Mouse (Mus musculus) large intestine, adult 2 months (tissue): ENCODE results near the gene Rps13. TPM values are rescaled to one million over a fixed set of nuclear protein-coding genes. Genes with fewer than 3 reads are reported as not detected.
"Not testable (repeated sequence)": the region's sequence is repeated elsewhere in the genome, so short reads cannot be mapped to it uniquely, and the experiment has no call there.

Source experiments
- DNase-seq: peaks from one replicate; pipeline ENCODE4 v3.0.0-alpha.2; 2012; ENCODE audit warnings: low read depth, low spot score
- WGBS: fragments of 180-500 bp; shearing (Covaris S2); methylation state at CpG from one replicate; pipeline ENCODE4 v1.1.7; 2018; 5-methylcytosine and 5-hydroxymethylcytosine counted together
- polyA plus RNA-seq: library from polyadenylated mRNA; depleted of rRNA; stranded (reverse); fragments of >200 nt; gene quantifications from 2 replicates; pipeline ENCODE4 v1.2.3, GENCODE M21; 2012; rRNA removed

Gene Rps13
- 126 and 130 TPM in 2 replicates for polyA plus RNA-seq

DNA sequence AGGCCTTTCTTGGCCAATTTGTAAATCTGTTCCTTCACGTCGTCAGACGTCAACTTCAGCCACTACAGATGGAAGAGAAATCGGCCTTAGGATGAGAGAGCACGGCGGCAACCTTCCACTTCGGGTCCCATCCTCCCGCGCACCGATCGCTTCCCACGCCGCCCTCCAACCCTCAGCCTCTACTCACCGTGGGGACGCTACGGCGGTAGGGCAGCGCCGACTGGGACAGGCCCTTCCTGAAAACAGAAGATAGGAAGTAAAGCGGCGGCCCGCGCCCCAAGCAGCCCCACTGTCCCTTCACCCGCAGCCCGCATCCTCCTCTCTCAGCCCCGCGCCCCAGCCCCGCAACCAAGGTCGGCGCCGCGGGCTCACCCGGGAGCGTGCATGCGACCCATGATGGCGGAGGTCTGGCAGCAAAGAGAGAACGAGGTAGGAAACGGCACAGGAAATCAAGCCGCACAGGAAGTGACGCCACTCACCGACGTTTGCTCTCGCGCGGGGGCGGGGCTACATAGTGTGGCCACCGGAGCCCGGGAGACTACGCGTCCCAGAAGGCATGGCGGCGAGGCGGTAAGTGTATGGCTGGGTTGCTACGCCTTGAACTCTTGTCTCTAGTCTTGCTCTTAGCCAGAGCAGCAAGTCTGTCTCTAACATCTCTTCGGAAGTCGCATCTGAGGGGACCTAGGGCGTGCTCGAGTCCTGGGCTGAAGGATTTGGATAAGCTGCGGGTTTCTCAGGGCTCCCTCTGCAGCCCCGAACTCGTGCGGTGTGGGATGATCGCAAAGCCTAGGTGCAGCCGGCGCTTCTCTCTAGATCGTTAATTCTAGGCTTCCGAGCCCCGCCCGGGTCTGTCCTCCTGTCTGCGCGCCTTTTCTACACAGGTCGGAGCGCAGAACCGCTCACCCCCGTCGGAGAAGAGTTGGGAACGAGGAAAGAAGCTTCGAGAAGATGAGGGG lies at the start of gene Rps13:
Gene Rps13 (minus strand): TSS at position 483 of the 956 bp plus-strand sequence.
- WGBS = under 1% methylated on average over 78 of the region's 78 CpGs
- DNase-seq = peak; percentile 85

GRCm38 (mm10) chr7:116379181-116379580 lies 45.2 kb upstream of the Rps13 start:
- WGBS = 92% methylated on average over 6 of the region's 6 CpGs
- not testable (repeated sequence) for DNase-seq

GRCm38 (mm10) chr7:116374284-116374683 lies 40.3 kb upstream of the Rps13 start:
- 42% methylated on average over 1 of the region's 1 CpGs for WGBS
- DNase-seq = peak; percentile 53

DNA sequence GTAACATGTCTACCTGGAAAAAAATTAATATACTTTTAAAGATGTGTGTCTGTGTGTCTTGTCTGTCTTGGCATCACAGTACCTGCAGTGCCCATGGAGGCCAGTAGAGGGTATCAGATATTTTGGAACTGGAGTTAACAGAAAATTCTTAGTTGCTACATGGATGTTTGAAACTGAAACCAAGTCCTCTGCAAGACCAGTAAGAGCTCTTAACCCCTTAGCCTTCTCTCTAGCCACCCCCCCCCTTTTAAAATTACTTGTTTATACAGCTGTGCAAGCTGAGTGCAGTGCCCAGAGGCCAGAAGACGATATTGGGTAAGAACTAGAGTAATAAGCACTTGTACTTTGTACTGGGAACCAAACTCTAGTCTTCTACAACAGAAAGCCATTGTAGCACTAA lies 2.2 kb upstream of the Rps13 start:
- 5% methylated on average over 1 of the region's 1 CpGs for WGBS

GRCm38 (mm10) chr7:116335133-116335532 lies 1.1 kb upstream of the Rps13 start:
- no peak for DNase-seq
- WGBS = 78% methylated on average over 6 of the region's 6 CpGs

More for the DNA sequence above, 2.2 kb upstream of the Rps13 start:
- peak; percentile 39 for DNase-seq

DNA sequence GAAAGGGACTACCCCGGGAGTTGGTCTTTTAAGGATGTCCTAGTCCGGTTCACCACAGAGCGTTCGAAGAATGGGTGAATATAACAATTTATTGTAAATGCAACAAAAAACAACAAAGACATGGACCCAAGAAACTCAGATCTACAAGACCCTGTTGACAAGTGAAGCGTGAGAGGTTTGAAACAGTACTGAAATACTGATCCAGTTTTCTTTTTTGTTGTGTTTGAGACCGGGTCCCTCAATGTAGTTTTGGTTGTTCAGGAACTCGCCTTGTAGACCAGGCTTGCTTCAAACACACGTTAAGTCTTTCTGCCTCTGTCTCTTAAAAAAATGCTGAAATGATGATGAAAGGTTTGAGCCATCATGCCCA lies 659 bp upstream of the Rps13 start:
- DNase-seq = no peak
- 11% methylated on average over 8 of the region's 8 CpGs for WGBS

GRCm38 (mm10) chr7:116331246-116331645 lies 2.7 kb downstream of the Rps13 start:
- 41% methylated on average over 2 of the region's 2 CpGs for WGBS
- DNase-seq = no peak

DNA sequence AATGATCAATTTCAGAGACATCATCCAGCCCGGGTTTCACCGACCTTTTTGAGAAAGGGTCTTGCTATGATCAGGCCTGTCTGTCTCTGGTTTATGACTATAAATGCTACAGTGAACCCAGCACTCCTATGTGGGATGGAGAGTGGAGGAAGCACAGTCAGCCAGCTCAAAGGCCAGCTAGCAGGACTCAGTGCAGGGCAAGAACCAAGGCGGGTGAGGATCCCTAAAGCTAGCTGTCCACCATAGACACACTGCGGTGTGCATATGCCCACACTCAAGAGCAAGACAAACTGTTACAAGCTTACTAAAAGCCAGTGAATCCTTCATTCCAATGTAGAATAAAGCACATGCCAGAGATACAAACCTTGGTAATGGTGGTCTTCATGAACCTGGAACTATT lies 4.1 kb downstream of the Rps13 start:
- 82% methylated on average over 4 of the region's 4 CpGs for WGBS
- no peak for DNase-seq

- no peak for DNase-seq
- 58% methylated on average over 7 of the region's 7 CpGs for WGBS
Observed at GRCm38 (mm10) chr7:116328777-116329176, 5.2 kb downstream of the Rps13 start.

DNA sequence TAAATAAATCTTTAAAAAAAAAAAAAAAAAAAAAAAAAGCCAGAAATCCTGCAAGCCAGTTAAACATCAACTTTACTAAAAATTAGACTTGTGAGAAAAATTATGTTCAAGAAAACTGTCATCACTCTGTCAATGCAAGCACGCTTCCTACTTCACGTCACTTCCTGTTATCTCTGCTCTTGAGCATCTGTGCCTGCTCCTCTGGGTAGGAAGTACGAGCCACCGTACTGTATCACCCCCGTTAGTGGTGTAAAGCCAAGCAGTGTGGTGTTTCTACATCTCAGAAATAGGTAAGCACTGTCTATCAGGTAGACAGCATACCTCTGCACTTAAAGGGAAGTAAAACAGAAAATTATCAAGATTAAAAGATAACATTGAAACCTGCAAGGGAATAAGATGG lies 6.1 kb downstream of the Rps13 start:
- DNase-seq = no peak
- 81% methylated on average over 5 of the region's 5 CpGs for WGBS

DNA sequence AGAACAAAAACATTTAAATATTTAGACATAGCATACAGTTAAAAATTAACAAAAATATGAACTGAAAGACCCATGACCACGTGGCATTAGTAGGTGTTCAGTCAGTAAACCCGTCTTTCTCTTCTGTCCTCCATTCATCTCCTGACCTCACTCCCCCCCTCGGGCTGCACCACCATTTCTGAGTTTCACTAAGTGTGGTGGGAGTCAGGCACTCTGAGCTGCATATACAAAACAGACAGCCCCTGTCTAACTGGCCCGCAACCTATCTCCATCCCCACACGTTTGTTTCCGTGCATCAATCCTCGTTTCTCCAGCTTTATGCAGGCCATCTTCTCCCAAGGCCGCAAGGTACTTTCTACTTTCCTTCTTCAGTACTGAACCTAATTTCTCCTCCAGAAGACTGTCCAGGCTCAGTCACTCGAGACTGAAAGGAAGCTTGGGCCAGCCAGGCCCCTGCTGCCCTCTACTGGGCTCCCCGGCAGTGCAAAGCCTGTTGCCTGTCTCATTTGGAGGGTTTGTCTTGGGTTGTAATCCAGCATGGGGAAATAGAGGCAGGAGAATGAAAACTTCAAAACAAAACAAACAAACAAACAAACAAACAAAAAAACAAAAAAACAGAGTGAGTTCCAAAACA lies 10.5 kb downstream of the Rps13 start:
- no peak for DNase-seq
- 23% methylated on average over 10 of the region's 10 CpGs for WGBS

DNA sequence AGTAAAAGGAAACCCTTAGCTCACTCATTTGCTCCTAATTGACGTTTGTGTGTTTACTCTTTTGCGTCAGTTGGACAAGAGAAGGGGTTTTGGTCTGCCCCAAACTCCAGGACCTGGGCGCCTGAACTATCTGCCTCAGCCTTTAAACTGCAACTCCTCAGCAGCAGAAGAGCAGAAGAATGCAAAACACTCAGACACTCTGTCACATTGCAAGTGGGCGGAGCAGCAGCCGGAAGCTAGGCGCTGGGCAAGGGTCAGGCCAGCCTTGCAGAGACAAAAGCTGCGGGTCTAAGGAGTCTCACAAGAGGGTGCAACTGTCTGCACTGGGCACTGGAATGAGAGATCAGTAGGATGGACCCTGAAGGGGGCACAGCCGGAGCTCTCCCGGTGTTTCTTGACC lies 24.5 kb downstream of the Rps13 start:
- peak; percentile 63 for DNase-seq

DNA sequence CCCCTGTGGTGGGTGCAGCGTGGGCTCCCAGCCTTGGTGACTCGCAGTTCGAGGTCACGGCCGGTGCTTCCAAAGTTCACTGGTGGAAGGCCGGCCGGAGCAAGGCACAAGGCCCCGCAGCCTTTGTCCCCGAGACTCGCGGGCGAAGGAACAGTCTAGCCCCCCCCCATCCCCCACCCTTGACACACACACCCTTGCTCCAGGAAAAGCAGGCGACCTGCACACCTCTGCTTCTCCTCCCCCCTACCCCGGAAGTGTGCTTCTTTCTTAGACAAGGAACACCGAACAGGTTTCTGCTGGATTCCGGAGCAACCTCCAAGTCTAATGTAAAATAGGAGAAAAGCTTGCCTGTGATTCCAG lies 25.4 kb downstream of the Rps13 start:
- WGBS = 3% methylated on average over 16 of the region's 16 CpGs
- peak; percentile 45 for DNase-seq

More for the DNA sequence above, 24.5 kb downstream of the Rps13 start:
- WGBS = 15% methylated on average over 9 of the region's 9 CpGs

GRCm38 (mm10) chr7:116307871-116308631 lies 25.9 kb downstream of the Rps13 start, which contains the start of gene Plekha7:
TSS of gene Plekha7 (minus strand) at chr7:116308376.
- DNase-seq = peak; percentile 60

DNA sequence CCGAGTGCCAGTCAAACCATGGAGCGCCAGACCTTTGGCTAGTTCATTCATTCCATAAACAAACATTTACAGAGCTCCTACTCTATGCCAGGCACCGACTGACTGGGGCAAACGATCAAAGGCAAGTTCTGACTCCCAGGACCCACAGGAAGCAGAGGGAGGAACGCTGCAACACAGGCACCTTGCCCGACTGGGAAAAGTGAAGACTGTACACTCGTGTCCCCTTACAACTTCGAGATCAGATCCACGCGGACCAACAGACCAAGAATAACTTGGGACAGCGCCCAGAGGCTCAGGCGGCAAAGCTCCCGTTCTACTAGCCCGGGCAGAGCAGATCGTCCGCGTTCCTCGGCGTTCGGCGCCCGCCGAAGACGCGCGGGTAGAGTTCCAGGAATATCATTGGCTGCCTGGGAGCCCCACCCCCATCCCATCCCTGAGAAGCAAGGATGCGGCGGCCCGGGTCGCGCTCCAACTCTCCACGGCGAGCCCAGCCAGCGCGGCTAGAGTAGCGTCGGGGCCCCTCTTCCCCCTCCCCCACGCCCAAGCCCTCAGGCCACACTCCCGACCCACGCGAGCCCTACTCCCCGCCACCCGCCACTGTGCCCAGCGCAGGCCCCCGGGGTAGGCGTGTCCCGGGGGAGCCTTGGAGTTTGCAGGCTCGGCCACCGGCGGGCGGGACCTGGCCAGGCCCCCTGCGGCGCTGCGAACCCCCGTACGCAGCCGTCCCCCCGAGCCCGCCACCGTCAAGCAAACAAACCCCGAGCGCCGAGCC lies 26.7 kb downstream of the Rps13 start:
- under 1% methylated on average over 63 of the region's 63 CpGs for WGBS
- no peak for DNase-seq

More at GRCm38 (mm10) chr7:116307871-116308631, 25.9 kb downstream of the Rps13 start, which contains the start of gene Plekha7:
- under 1% methylated on average over 63 of the region's 65 CpGs for WGBS

- DNase-seq = no peak
- WGBS = 24% methylated on average over 5 of the region's 5 CpGs
Observed at GRCm38 (mm10) chr7:116306601-116307000, 27.4 kb downstream of the Rps13 start.

- peak; percentile 62 for DNase-seq
- 31% methylated on average over 5 of the region's 5 CpGs for WGBS
Observed at GRCm38 (mm10) chr7:116301661-116302311, 32.2 kb downstream of the Rps13 start.

GRCm38 (mm10) chr7:116301144-116301543 lies 32.9 kb downstream of the Rps13 start:
- WGBS = 58% methylated on average over 4 of the region's 4 CpGs

GRCm38 (mm10) chr7:116298851-116299250 lies 35.1 kb downstream of the Rps13 start:
- 59% methylated on average over 2 of the region's 2 CpGs for WGBS

More at GRCm38 (mm10) chr7:116301144-116301543, 32.9 kb downstream of the Rps13 start:
- DNase-seq = peak; percentile 37

More at GRCm38 (mm10) chr7:116298851-116299250, 35.1 kb downstream of the Rps13 start:
- no peak for DNase-seq
